Mouse (Mus musculus) liver, postnatal 0 days (tissue): ENCODE measurements around the gene Fads2. TPM values are rescaled to one million over a fixed set of nuclear protein-coding genes. Genes with fewer than 3 reads are reported as not detected.
"Not testable (repeated sequence)": the region's sequence is repeated elsewhere in the genome, so short reads cannot be mapped to it uniquely, and the experiment has no call there.

ENCODE experiments used
- ATAC-seq: fragments of 200-750 bp; cut with Nextera tagmentation; 2 replicates; pipeline ENCODE4 v1.8.0; 2017; ENCODE audit warnings: mild to moderate bottlenecking, moderate library complexity
- DNase-seq: peaks from one replicate; pipeline ENCODE4 v3.0.0-alpha.2; 2016
- H3K27ac ChIP-seq: fragments of 300-500 bp; sonication (generic); 2 replicates; pipeline ENCODE4 v1.5.1; 2014; ENCODE audit warnings: antibody characterized with exemption, moderate library complexity, mild to moderate bottlenecking, low read depth
- H3K27me3 ChIP-seq: fragments of 300-500 bp; sonication (generic); 2 replicates; pipeline ENCODE4 v1.6.1; 2014; ENCODE audit warnings: low read length, control low read depth, mixed read lengths; ENCODE audit not compliant: insufficient read depth
- H3K36me3 ChIP-seq: fragments of 300-500 bp; sonication (generic); replicated peaks from 2 replicates; pipeline ENCODE4 v1.6.1; 2014; ENCODE audit warnings: mild to moderate bottlenecking, control low read depth, low read length, moderate library complexity, mixed read lengths; ENCODE audit not compliant: insufficient read depth
- H3K4me1 ChIP-seq: fragments of 300-500 bp; sonication (generic); 2 replicates; pipeline ENCODE4 v1.6.1; 2014; ENCODE audit warnings: antibody characterized with exemption, mild to moderate bottlenecking, control low read depth; ENCODE audit not compliant: insufficient read depth
- H3K4me2 ChIP-seq: fragments of 300-500 bp; sonication (generic); 2 replicates; pipeline ENCODE4 v1.6.1; 2014; ENCODE audit warnings: low read depth, mild to moderate bottlenecking, low read length, moderate library complexity, mixed read lengths
- H3K4me3 ChIP-seq: fragments of 300-500 bp; sonication (generic); 2 replicates; pipeline ENCODE4 v1.5.1; 2014; ENCODE audit warnings: low read depth, low read length
- H3K9ac ChIP-seq: fragments of 300-500 bp; sonication (generic); replicated peaks from 2 replicates; pipeline ENCODE4 v1.6.1; 2014; ENCODE audit warnings: mild to moderate bottlenecking, moderate library complexity
- H3K9me3 ChIP-seq: fragments of 300-500 bp; sonication (generic); 2 replicates; pipeline ENCODE4 v1.6.1; 2016; ENCODE audit warnings: mild to moderate bottlenecking, control low read depth, low read length, mixed read lengths
- CTCF ChIP-seq: sonication (generic); IDR thresholded peaks from 2 replicates; pipeline ENCODE4 v1.5.1; 2016; ENCODE audit warnings: antibody characterized with exemption, low read depth
- EP300 ChIP-seq: IDR thresholded peaks from 2 replicates; pipeline ENCODE4 v1.6.1; 2016; ENCODE audit warnings: antibody characterized with exemption, low read depth, mild to moderate bottlenecking
- WGBS: fragments of 180-500 bp; shearing (Covaris S2); extraction: QIAGEN DNeasy Blood & Tissue Kit; methylation state at CpG from one replicate; pipeline ENCODE4 v1.1.7; 2014; ENCODE audit not compliant: insufficient replicate concordance; 5-methylcytosine and 5-hydroxymethylcytosine counted together
- polyA plus RNA-seq: library from polyadenylated mRNA; unstranded; fragments of >200 nt; fragmentation: Nextera tagmentation; extraction: Ambion mirVana; gene quantifications from 2 replicates; pipeline ENCODE4 v1.2.1, GENCODE M21; 2015

Fads2 gene
- polyA plus RNA-seq, 1 experiment from 2014 or later = 216 TPM

- Histone ChIP-seq H3K4me3 (no peak overlapping the region), H3K27ac (no peak overlapping the region), H3K36me3 (no peaks in the 10 kb centered on the region), H3K9ac (no peak overlapping the region), H3K9me3 (no peaks in the 10 kb centered on the region), H3K4me2 (no peak overlapping the region), H3K27me3 (no peaks in the 10 kb centered on the region), H3K4me1 (no peaks in the 10 kb centered on the region)
- ATAC-seq (no peak), DNase-seq (no peak)
- no peak for TF ChIP-seq EP300
- no peak for TF ChIP-seq CTCF
- WGBS = 74% methylated on average over 5 of the region's 5 CpGs
These were observed 35.9 kb upstream of the Fads2 start for GRCm38 (mm10) chr19:10137423-10137822.

DNA sequence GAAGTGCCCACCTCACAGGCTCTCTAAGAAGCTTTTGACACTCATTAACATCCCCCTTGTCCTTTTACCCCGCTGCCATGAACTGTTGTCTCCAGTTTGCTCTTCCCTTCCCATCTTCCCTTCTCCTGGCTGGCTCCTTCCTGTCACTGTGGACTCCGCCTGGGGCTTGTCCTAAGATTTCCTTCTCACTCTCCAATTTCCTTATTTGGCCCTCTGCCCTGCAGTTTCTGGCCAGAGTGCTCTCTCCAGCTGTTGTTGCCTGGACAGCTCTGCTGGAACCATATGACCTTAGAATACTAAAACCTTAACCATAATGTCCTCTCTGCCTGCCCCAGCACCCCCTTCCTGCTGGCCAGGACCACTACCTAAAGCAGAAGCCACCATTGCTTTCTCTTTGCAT lies 33.1 kb upstream of the Fads2 start:
- no peaks in the 10 kb centered on the region for H3K27me3 ChIP-seq
- H3K9ac ChIP-seq = no peak overlapping the region
- no peak for ATAC-seq
- TF ChIP-seq EP300 (no peak), CTCF (no peak)
- H3K9me3 ChIP-seq = no peaks in the 10 kb centered on the region
- no peaks in the 10 kb centered on the region for H3K36me3 ChIP-seq
- 55% methylated on average over 2 of the region's 2 CpGs for WGBS
- H3K4me2 ChIP-seq = no peak overlapping the region
- H3K27ac ChIP-seq = no peak overlapping the region
- H3K4me3 ChIP-seq = no peak overlapping the region
- DNase-seq = no peak
- no peaks in the 10 kb centered on the region for H3K4me1 ChIP-seq

- not testable (repeated sequence) for H3K9ac ChIP-seq, H3K4me3 ChIP-seq, H3K4me2 ChIP-seq, H3K4me1 ChIP-seq, H3K27ac ChIP-seq, H3K36me3 ChIP-seq, H3K27me3 ChIP-seq, ATAC-seq, H3K9me3 ChIP-seq
- 79% methylated on average over 7 of the region's 7 CpGs for WGBS
- DNase-seq = peak; percentile 1
These were observed 28.0 kb upstream of the Fads2 start for GRCm38 (mm10) chr19:10129547-10129946.

- WGBS = 41% methylated on average over 5 of the region's 5 CpGs
- Histone ChIP-seq H3K4me2 (no peak overlapping the region), H3K27me3 (no peaks in the 10 kb centered on the region), H3K9me3 (no peaks in the 10 kb centered on the region), H3K27ac (peak overlapping the region; percentile 69; the same call in 1 of the 2 replicates), H3K4me3 (no peak overlapping the region), H3K36me3 (no peaks in the 10 kb centered on the region), H3K9ac (no peak overlapping the region), H3K4me1 (peaks cover 11% of the 10 kb centered on the region; the same call in 1 of the 2 replicates)
- TF ChIP-seq CTCF = no peak
- TF ChIP-seq EP300 = no peak
- peak; percentile 23 for DNase-seq
- ATAC-seq = peak; percentile 68
These were observed 25.1 kb upstream of the Fads2 start for GRCm38 (mm10) chr19:10126479-10127250.

GRCm38 (mm10) chr19:10123892-10124634 lies 22.5 kb upstream of the Fads2 start:
- DNase-seq (no peak), ATAC-seq (no peak)
- no peak overlapping the region for H3K27ac ChIP-seq
- H3K27me3 ChIP-seq = no peaks in the 10 kb centered on the region
- no peak overlapping the region for H3K9ac ChIP-seq
- no peak overlapping the region for H3K4me2 ChIP-seq
- H3K36me3 ChIP-seq = no peaks in the 10 kb centered on the region
- 74% methylated on average over 7 of the region's 7 CpGs for WGBS
- no peak overlapping the region for H3K4me3 ChIP-seq
- H3K9me3 ChIP-seq = no peaks in the 10 kb centered on the region
- peaks cover 11% of the 10 kb centered on the region; the same call in 1 of the 2 replicates for H3K4me1 ChIP-seq
- TF ChIP-seq EP300 (no peak), CTCF (no peak)

- peak overlapping the region; percentile 71 for H3K27ac ChIP-seq
- H3K36me3 ChIP-seq = no peaks in the 10 kb centered on the region
- DNase-seq = peak; percentile 51
- H3K4me1 ChIP-seq = peaks cover 11% of the 10 kb centered on the region; the same call in 1 of the 2 replicates
- no peak overlapping the region for H3K4me2 ChIP-seq
- H3K27me3 ChIP-seq = no peaks in the 10 kb centered on the region
- TF ChIP-seq CTCF = no peak
- peak; percentile 83 for TF ChIP-seq EP300
- ATAC-seq = peak; percentile 89
- no peak overlapping the region for H3K4me3 ChIP-seq
- H3K9ac ChIP-seq = no peak overlapping the region
- 60% methylated on average over 5 of the region's 5 CpGs for WGBS
- H3K9me3 ChIP-seq = no peaks in the 10 kb centered on the region
These were observed 20.6 kb upstream of the Fads2 start for GRCm38 (mm10) chr19:10122021-10122631.
